Mouse (Mus musculus): ENCODE measurements around the gene Gm5128. TPM values are rescaled to one million over a fixed set of nuclear protein-coding genes. Genes with fewer than 3 reads are reported as not detected.
"Not testable (repeated sequence)": the region's sequence is repeated elsewhere in the genome, so short reads cannot be mapped to it uniquely, and the experiment has no call there.

Gm5128 gene
- total RNA-seq (2014; fragmentation: Nextera tagmentation) (not detected in 2 replicates), total RNA-seq (2017) (not detected in 2 replicates)

DNA sequence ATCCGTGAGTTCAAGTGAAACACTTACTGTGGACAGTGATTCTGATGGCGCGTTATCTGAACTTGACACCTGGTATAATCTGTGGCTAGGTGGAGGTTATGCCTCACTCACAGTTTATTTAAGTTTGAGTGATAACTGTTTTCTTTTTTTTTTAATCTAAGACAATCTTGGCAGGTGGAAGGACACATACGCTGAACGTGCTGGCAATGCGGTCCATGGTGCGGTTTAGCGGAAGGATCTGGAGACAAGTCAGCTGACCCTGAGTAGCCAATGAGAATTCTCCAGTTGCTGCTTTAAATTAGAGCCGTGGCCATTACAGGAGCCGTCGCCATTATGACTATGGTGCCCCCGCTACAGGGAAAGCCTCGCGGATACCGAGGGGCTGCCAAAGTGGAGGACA is at the start of gene Gm5128:
Gene Gm5128 (plus strand): TSS at position 301 of the 400 bp plus-strand sequence.
- not testable (repeated sequence) for ATAC-seq (replicated peaks; ENCODE audit: low FRiP score, low TSS enrichment, poor library complexity, severe bottlenecking)

DNA sequence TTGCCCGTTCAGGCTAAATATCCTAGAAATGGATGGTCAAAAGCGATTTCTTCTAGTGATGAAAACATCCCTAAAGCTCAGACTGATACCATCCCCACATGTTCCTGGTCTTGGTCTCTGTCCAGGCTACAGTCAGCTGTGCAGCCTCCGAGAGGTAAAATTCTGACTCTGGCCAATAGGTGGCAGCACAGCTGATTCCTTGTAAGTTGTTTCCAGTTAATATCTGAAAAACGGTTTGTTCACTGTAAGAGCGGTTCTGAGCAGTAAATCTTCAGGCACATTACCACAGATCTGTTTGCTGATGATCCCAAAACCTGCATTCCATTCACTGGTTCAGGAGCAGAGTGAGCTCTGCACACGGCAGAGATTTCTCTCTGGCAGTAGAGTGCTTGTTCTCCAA is 12.4 kb upstream of the Gm5128 start:
- not testable (repeated sequence) for ATAC-seq (replicated peaks; ENCODE audit: low FRiP score, low TSS enrichment, poor library complexity, severe bottlenecking)

GRCm38 (mm10) chrX:135361943-135362342 is 11.1 kb upstream of the Gm5128 start:
- not testable (repeated sequence) for ATAC-seq (replicated peaks; ENCODE audit: low FRiP score, low TSS enrichment, poor library complexity, severe bottlenecking)

- ATAC-seq (replicated peaks; ENCODE audit: low FRiP score, low TSS enrichment, poor library complexity, severe bottlenecking): not testable (repeated sequence)
These were observed 30.5 kb downstream of the Gm5128 start for GRCm38 (mm10) chrX:135403578-135403977.

- ATAC-seq (replicated peaks; ENCODE audit: low FRiP score, low TSS enrichment, poor library complexity, severe bottlenecking): not testable (repeated sequence)
These were observed 48.1 kb downstream of the Gm5128 start for GRCm38 (mm10) chrX:135421203-135421602.

DNA sequence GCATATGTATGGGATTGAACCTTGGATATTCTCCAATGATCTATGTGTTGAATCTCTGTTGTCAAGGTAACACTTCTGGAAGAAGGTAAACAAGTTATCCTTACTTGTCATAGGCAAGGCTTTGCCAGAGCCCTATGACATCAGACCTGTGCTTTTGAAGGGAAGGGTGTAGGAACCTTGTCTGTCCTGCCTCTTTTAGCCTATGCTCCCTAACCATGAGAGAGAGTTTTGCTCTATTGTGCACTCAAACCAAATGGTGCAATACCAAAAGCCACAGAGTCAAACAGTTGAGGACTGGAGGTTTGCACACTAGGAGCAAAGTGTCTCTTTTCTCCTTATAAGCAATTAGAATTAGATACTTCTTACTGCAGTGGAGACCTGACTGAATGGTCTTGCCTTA is 48.7 kb downstream of the Gm5128 start:
- not testable (repeated sequence) for ATAC-seq (replicated peaks; ENCODE audit: low FRiP score, low TSS enrichment, poor library complexity, severe bottlenecking)

GRCm38 (mm10) chrX:135422473-135422872 is 49.4 kb downstream of the Gm5128 start:
- ATAC-seq (replicated peaks; ENCODE audit: low FRiP score, low TSS enrichment, poor library complexity, severe bottlenecking): peak; percentile 63; the same call in 1 of the 2 replicates

Other genes starting within 250 kb of the Gm5128 start
- gene Gm15023, start 195.7 kb upstream of the Gm5128 start, total RNA-seq (2014; fragmentation: Nextera tagmentation): not detected in 2 replicates
- not detected in 2 replicates for gene Gm15023, start 195.7 kb upstream of the Gm5128 start, total RNA-seq (2017)
- gene Tceal6, start 162.6 kb upstream of the Gm5128 start, total RNA-seq (2014; fragmentation: Nextera tagmentation): not detected in 2 replicates
- not detected in 2 replicates for gene Tceal6, start 162.6 kb upstream of the Gm5128 start, total RNA-seq (2017)
- not detected in 2 replicates for gene Pramel3, start 71.0 kb upstream of the Gm5128 start, total RNA-seq (2014; fragmentation: Nextera tagmentation)
- gene Pramel3, start 71.0 kb upstream of the Gm5128 start, total RNA-seq (2017): not detected in 2 replicates
- gene Gm7903, start 60.6 kb downstream of the Gm5128 start, total RNA-seq (2014; fragmentation: Nextera tagmentation): not detected in 2 replicates
- 0.11 TPM in 1 of 2 replicates, not detected in the other for gene Gm7903, start 60.6 kb downstream of the Gm5128 start, total RNA-seq (2017)
- not detected in 2 replicates for gene AV320801, start 121.3 kb downstream of the Gm5128 start, total RNA-seq (2014; fragmentation: Nextera tagmentation)
- not detected in 2 replicates for gene AV320801, start 121.3 kb downstream of the Gm5128 start, total RNA-seq (2017)
- gene Nxf7, start 225.5 kb downstream of the Gm5128 start, total RNA-seq (2014; fragmentation: Nextera tagmentation): not detected in 2 replicates
- gene Nxf7, start 225.5 kb downstream of the Gm5128 start, total RNA-seq (2017): not detected in 2 replicates